In the genomic region with DNA sequence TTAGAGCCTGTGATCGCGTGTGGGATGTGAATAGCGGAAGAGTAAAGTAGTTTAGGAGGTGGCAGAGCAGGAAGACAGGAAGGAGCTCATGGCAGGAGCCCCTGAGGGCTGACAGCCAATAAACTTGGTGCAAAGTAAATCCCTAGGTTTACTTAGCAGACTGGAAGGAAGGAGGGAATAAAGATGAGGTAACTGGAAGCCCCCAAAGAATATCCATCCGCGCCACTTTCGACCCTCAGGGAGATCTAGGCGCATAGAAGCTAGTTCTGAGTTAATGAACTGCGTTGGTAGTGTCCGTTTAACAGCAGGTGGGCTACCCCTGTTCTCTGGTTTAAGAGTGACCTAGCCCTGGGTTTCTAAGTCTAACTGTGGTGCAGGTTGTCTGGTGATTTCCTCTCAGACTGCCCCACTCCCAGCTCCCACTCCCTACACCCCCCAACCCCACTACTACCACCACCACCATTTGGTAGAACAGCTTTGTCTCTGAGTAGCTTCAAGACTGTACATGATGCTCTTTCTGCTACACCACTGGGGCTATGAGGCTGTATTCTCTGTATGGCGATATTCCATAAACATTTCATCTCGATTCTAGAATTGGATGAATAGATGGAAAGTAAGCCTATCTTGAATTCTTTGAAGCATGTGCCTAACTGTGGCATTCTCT, we compare ENCODE assay signal across 8 mouse cellular contexts. TPM values are rescaled to one million over a fixed set of nuclear protein-coding genes. Genes with fewer than 3 reads are reported as not detected.
DNase-seq lines count a peak whose midpoint lies in the region; ATAC-seq lines count a peak whose summit lies in the region.

No protein-coding gene starts in this region.

- H3K27me3 ChIP-seq in kidney, embryonic 14.5 days (ENCODE audit: control insufficient read depth, insufficient read depth, low read length): no peaks in the 10 kb centered on the region
- H3K27me3 ChIP-seq in forebrain, embryonic 11.5 days (ENCODE audit: control insufficient read depth, insufficient read depth, low read length): no peaks in the 10 kb centered on the region
- no peaks in the 10 kb centered on the region for H3K27me3 ChIP-seq in limb, embryonic 11.5 days (ENCODE audit: control insufficient read depth, insufficient read depth, low read length)
- H3K27me3 ChIP-seq in neural tube, embryonic 13.5 days: no peaks in the 10 kb centered on the region

- peak; percentile 48; the same call in 1 of the 2 replicates for ATAC-seq in kidney, embryonic 14.5 days (ENCODE audit: low FRiP score, low TSS enrichment)
- peak; percentile 59 for ATAC-seq in forebrain, embryonic 11.5 days (replicated peaks; ENCODE audit: low FRiP score)
- ATAC-seq in limb, embryonic 11.5 days (ENCODE audit: insufficient number of reproducible peaks, low FRiP score, low TSS enrichment, low read depth): 0 out of 2 replicates have a peak, but pooled peaks have one; percentile 19
- peak; percentile 71 for ATAC-seq in neural tube, embryonic 13.5 days (ENCODE audit: low read depth)

- H3K9ac ChIP-seq in kidney, embryonic 14.5 days (ENCODE audit: low read depth, low read length): no peak overlapping the region
- peak overlapping the region; percentile 28; the same call in 1 of the 2 replicates for H3K9ac ChIP-seq in forebrain, embryonic 11.5 days (ENCODE audit: low read length)
- no peak overlapping the region for H3K9ac ChIP-seq in limb, embryonic 11.5 days (ENCODE audit: low read length)
- peak overlapping the region; percentile 44 for H3K9ac ChIP-seq in neural tube, embryonic 13.5 days

- no peaks in the 10 kb centered on the region for H3K36me3 ChIP-seq in kidney, embryonic 14.5 days (ENCODE audit: control insufficient read depth, insufficient read depth, low read length)
- no peaks in the 10 kb centered on the region for H3K36me3 ChIP-seq in forebrain, embryonic 11.5 days (ENCODE audit: control insufficient read depth, insufficient read depth, low read length)
- H3K36me3 ChIP-seq in limb, embryonic 11.5 days (ENCODE audit: control insufficient read depth, insufficient read depth, low read length): no peaks in the 10 kb centered on the region
- H3K36me3 ChIP-seq in neural tube, embryonic 13.5 days: no peaks in the 10 kb centered on the region

- peak overlapping the region; percentile 51 for H3K4me2 ChIP-seq in kidney, embryonic 14.5 days (replicated peaks; ENCODE audit: low read depth, low read length)
- H3K4me2 ChIP-seq in forebrain, embryonic 11.5 days (ENCODE audit: low read depth, low read length, severe bottlenecking): peak overlapping the region; percentile 54
- peak overlapping the region; percentile 43 for H3K4me2 ChIP-seq in limb, embryonic 11.5 days (ENCODE audit: low read depth, severe bottlenecking)
- peak overlapping the region; percentile 59 for H3K4me2 ChIP-seq in neural tube, embryonic 13.5 days

- 21% methylated on average over 11 of the region's 11 CpGs for WGBS in kidney, embryonic 14.5 days
- WGBS in forebrain, embryonic 11.5 days: 23% methylated on average over 11 of the region's 11 CpGs
- 30% methylated on average over 11 of the region's 11 CpGs for WGBS in limb, embryonic 11.5 days
- WGBS in neural tube, embryonic 13.5 days: 19% methylated on average over 11 of the region's 11 CpGs

- H3K27ac ChIP-seq in kidney, embryonic 14.5 days (ENCODE audit: low read depth, low read length): no peak overlapping the region
- H3K27ac ChIP-seq in forebrain, embryonic 11.5 days (ENCODE audit: low read depth, low read length): peak overlapping the region; percentile 13; the same call in 1 of the 2 replicates
- H3K27ac ChIP-seq in limb, embryonic 11.5 days (replicated peaks; ENCODE audit: low read depth, low read length): no peak overlapping the region; the same call in 1 of the 2 replicates
- peak overlapping the region; percentile 74 for H3K27ac ChIP-seq in neural tube, embryonic 13.5 days (replicated peaks)

- no peak for DNase-seq in kidney, postnatal 36 days
- peak; percentile 51 for DNase-seq in forebrain, embryonic 11.5 days (ENCODE audit: low spot score)
- DNase-seq in limb, embryonic 11.5 days (ENCODE audit: low spot score): peak; percentile 52
- DNase-seq in frontal cortex, postnatal 14 days (ENCODE audit: low spot score in 2 of 2): no peak
- no peak for DNase-seq in Muller cell, postnatal 12 days (ENCODE audit: inconsistent ontology term)
- no peak for DNase-seq in right cerebral cortex, postnatal 36 days (ENCODE audit: low spot score in 2 of 2)

- no peaks in the 10 kb centered on the region for H3K9me3 ChIP-seq in kidney, embryonic 14.5 days (ENCODE audit: control insufficient read depth, low read length)
- H3K9me3 ChIP-seq in forebrain, embryonic 11.5 days (ENCODE audit: control insufficient read depth, low read length): no peaks in the 10 kb centered on the region
- no peaks in the 10 kb centered on the region for H3K9me3 ChIP-seq in limb, embryonic 11.5 days (ENCODE audit: control insufficient read depth, low read length)
- no peaks in the 10 kb centered on the region for H3K9me3 ChIP-seq in neural tube, embryonic 13.5 days

- peaks cover 5% of the 10 kb centered on the region; the same call in 1 of the 2 replicates for H3K4me1 ChIP-seq in kidney, embryonic 14.5 days (ENCODE audit: control insufficient read depth, insufficient read depth, low read length)
- H3K4me1 ChIP-seq in forebrain, embryonic 11.5 days (replicated peaks; ENCODE audit: control insufficient read depth, insufficient read depth, low read length): peaks cover 2% of the 10 kb centered on the region; the same call in 1 of the 2 replicates
- peaks cover 12% of the 10 kb centered on the region for H3K4me1 ChIP-seq in limb, embryonic 11.5 days (ENCODE audit: control insufficient read depth, insufficient read depth, low read length)
- peaks cover 24% of the 10 kb centered on the region for H3K4me1 ChIP-seq in neural tube, embryonic 13.5 days (replicated peaks)

- H3K4me3 ChIP-seq in kidney, embryonic 14.5 days (ENCODE audit: low read length): peak overlapping the region; percentile 27
- H3K4me3 ChIP-seq in forebrain, embryonic 11.5 days (ENCODE audit: low read depth, low read length): peak overlapping the region; percentile 15
- peak overlapping the region; percentile 9; the same call in 1 of the 2 replicates for H3K4me3 ChIP-seq in limb, embryonic 11.5 days (ENCODE audit: low read depth, low read length)
- peak overlapping the region; percentile 33 for H3K4me3 ChIP-seq in neural tube, embryonic 13.5 days

RNA-seq across cellular contexts. Expression of gene Itga8, which starts 26.1 kb away (rescaled TPM):
- polyA plus RNA-seq in kidney, embryonic 14.5 days (2014; fragmentation: Nextera tagmentation; extraction: Ambion mirVana): 21.4 and 48.2 TPM in 2 replicates
- polyA plus RNA-seq in forebrain, embryonic 11.5 days (2014; fragmentation: Nextera tagmentation; extraction: Ambion mirVana): 4.2 and 4.6 TPM in 2 replicates
- 11.4 and 13.9 TPM in 2 replicates for polyA plus RNA-seq in limb, embryonic 11.5 days (2014; fragmentation: Nextera tagmentation; extraction: Ambion mirVana)
- polyA plus RNA-seq in neural tube, embryonic 13.5 days (2015; fragmentation: Nextera tagmentation; extraction: Ambion mirVana): 3.4 TPM in 2 replicates

Comparison
In these comparisons a context has a peak if more than half of its experiments do, and no peak if none do; other contexts are left out.
1. ATAC-seq: peak in every context shown above with its lines; median percentile 71 in neural tube, embryonic 13.5 days; 59 in forebrain, embryonic 11.5 days; 48 in kidney, embryonic 14.5 days; 19 in limb, embryonic 11.5 days.
2. H3K27ac ChIP-seq: peak in forebrain, embryonic 11.5 days (single experiment) and neural tube, embryonic 13.5 days (single experiment); none in kidney, embryonic 14.5 days (single experiment) and limb, embryonic 11.5 days (single experiment).
3. H3K9ac ChIP-seq: peak in forebrain, embryonic 11.5 days (single experiment) and neural tube, embryonic 13.5 days (single experiment); none in kidney, embryonic 14.5 days (single experiment) and limb, embryonic 11.5 days (single experiment).
4. DNase-seq: peak in forebrain, embryonic 11.5 days (single experiment) and limb, embryonic 11.5 days (single experiment); none in kidney, postnatal 36 days (0 of 2), frontal cortex, postnatal 14 days (0 of 2), Muller cell, postnatal 12 days (single experiment) and right cerebral cortex, postnatal 36 days (0 of 2).
5. Peak in every context shown above with its lines, with median percentiles within 50 percentile points of each other: H3K4me2 ChIP-seq and H3K4me3 ChIP-seq.